Mouse (Mus musculus): ENCODE results near the gene Tgoln1.

DNA sequence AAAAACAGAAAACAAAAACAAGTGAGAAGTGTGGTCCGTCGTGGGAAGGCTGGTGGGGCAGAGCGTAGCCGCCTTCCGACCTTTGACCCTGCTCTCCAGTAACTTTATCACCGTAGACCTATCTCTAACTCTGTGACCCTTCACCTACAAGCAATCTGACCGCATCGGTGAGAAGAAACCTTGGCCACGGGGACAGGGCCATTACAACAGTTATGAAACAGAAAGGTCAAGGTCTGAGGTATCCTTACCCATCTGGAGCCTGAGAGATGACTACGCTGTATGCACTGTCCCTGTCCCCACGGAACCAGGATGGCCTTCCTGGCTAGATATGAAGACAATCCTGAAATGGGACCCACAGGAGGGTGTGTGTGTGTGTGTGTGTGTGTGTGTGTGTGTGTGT, 32.6 kb downstream of the Tgoln1 start:
- TF ChIP-seq POLR2A (IDR thresholded peaks at IDR 0.05; ENCODE audit: low read depth, low read length) (no peak), CTCF (IDR thresholded peaks at IDR 0.05; ENCODE audit: borderline replicate concordance, insufficient read depth, low read length) (no peak)
